ENCODE assay signal across 28 mouse cellular contexts in the genomic region with DNA sequence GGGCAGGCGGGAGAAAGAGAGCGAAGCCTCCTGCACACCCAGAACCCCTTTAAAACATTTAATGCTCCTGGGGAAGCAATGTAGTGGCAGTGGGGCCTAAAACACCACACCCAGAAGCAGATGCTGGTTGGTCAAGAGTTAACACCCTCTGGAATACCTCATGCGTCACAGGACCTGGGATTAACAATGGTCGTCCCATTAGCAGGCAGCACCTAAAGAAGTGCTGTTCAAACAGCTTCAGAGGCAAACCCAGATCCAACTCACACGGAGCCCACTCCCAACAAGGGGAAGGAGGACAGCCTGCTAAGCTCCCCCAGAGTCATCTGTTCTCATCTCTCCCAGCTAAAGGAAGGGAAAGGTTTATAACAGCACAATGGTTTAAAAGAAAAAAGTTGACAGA. TPM values are rescaled to one million over a fixed set of nuclear protein-coding genes. Genes with fewer than 3 reads are reported as not detected.
A peak's percentile ranks its signal among the peaks of the same experiment; 100 is the strongest.
DNase-seq lines count a peak whose midpoint lies in the region; ATAC-seq and TF ChIP-seq lines count a peak whose summit lies in the region.
"Had no signal": no experiment of that assay in that cellular context is flagged by ENCODE, and none has a peak within 500 bp of the region (broad histone marks: within the 10 kb centered on the region; RNA-seq: fewer than 3 reads in every experiment).

No protein-coding gene starts in this region.

- intact Hi-C loops in heart, adult 2 months (cut with DNase I) = no loop called here
- intact Hi-C loops in left cerebral cortex, postnatal 36 days (cut with DNase I) = no loop called here

- H3K4me1 ChIP-seq in forebrain, embryonic 10.5 days = peaks cover 46% of the 10 kb centered on the region
- H3K4me1 ChIP-seq in forebrain, embryonic 14.5 days (ENCODE audit: control insufficient read depth, insufficient read depth, low read length) = peaks cover 22% of the 10 kb centered on the region
- peaks cover 12% of the 10 kb centered on the region for H3K4me1 ChIP-seq in heart, embryonic 10.5 days
- H3K4me1 ChIP-seq in heart, adult 2 months (ENCODE audit: control insufficient read depth, insufficient read depth, low read length) = no peaks in the 10 kb centered on the region
- H3K4me1 ChIP-seq in kidney, embryonic 16.5 days (ENCODE audit: insufficient read depth, low read length) = peaks cover 9% of the 10 kb centered on the region
- peaks cover 4% of the 10 kb centered on the region; the same call in 1 of the 2 replicates for H3K4me1 ChIP-seq in kidney, embryonic 14.5 days (ENCODE audit: control insufficient read depth, insufficient read depth, low read length)

- H3K27me3 ChIP-seq in forebrain, embryonic 10.5 days (ENCODE audit: poor library complexity, severe bottlenecking) = peaks cover 12% of the 10 kb centered on the region
- no peaks in the 10 kb centered on the region for H3K27me3 ChIP-seq in forebrain, embryonic 14.5 days (replicated peaks; ENCODE audit: control insufficient read depth, insufficient read depth, low read length)
- H3K27me3 ChIP-seq in heart, embryonic 10.5 days (ENCODE audit: insufficient read depth, poor library complexity, severe bottlenecking) = peaks cover 6% of the 10 kb centered on the region; the same call in 1 of the 2 replicates
- 0 out of 2 replicates have a peak, but pooled peaks cover 2% of the 10 kb centered on the region for H3K27me3 ChIP-seq in heart, adult 2 months (ENCODE audit: control insufficient read depth, insufficient read depth, low read length)
- no peaks in the 10 kb centered on the region for H3K27me3 ChIP-seq in kidney, embryonic 16.5 days (ENCODE audit: insufficient read depth, low read length)
- H3K27me3 ChIP-seq in kidney, embryonic 14.5 days (ENCODE audit: control insufficient read depth, insufficient read depth, low read length) = no peaks in the 10 kb centered on the region
- H3K27me3 ChIP-seq: CH12.LX; embryonic facial prominence, embryonic 13.5 days; embryonic facial prominence, embryonic 15.5 days; forebrain, embryonic 13.5 days had no signal

- TF ChIP-seq POLR2A in heart, adult 2 months (IDR thresholded peaks at IDR 0.05; ENCODE audit: insufficient read depth, low read depth, low read length) = no peak

- no peak overlapping the region for H3K9ac ChIP-seq in forebrain, embryonic 14.5 days (ENCODE audit: low read length)
- H3K9ac ChIP-seq in heart, adult 2 months (ENCODE audit: low read depth, low read length) = no peak overlapping the region
- H3K9ac ChIP-seq in kidney, embryonic 16.5 days (replicated peaks; ENCODE audit: low read length) = peak overlapping the region; percentile 38; the same call in 1 of the 2 replicates
- no peak overlapping the region for H3K9ac ChIP-seq in kidney, embryonic 14.5 days (ENCODE audit: low read depth, low read length)
- H3K9ac ChIP-seq: embryonic facial prominence, embryonic 13.5 days; embryonic facial prominence, embryonic 15.5 days; forebrain, embryonic 13.5 days had no signal

- no peaks in the 10 kb centered on the region for H3K9me3 ChIP-seq in forebrain, embryonic 10.5 days
- no peaks in the 10 kb centered on the region for H3K9me3 ChIP-seq in forebrain, embryonic 14.5 days (replicated peaks; ENCODE audit: control insufficient read depth, low read length)
- H3K9me3 ChIP-seq in heart, embryonic 10.5 days = no peaks in the 10 kb centered on the region
- no peaks in the 10 kb centered on the region for H3K9me3 ChIP-seq in kidney, embryonic 16.5 days (ENCODE audit: low read length)
- no peaks in the 10 kb centered on the region for H3K9me3 ChIP-seq in kidney, embryonic 14.5 days (ENCODE audit: control insufficient read depth, low read length)
- H3K9me3 ChIP-seq: embryonic facial prominence, embryonic 13.5 days; embryonic facial prominence, embryonic 15.5 days; forebrain, embryonic 13.5 days; G1E had no signal

- H3K27ac ChIP-seq in forebrain, embryonic 10.5 days = peak overlapping the region; percentile 54
- no peak overlapping the region for H3K27ac ChIP-seq in forebrain, embryonic 14.5 days (ENCODE audit: low read depth, low read length)
- no peak overlapping the region for H3K27ac ChIP-seq in heart, embryonic 10.5 days
- no peak overlapping the region for H3K27ac ChIP-seq in heart, adult 2 months
- H3K27ac ChIP-seq in kidney, embryonic 16.5 days (ENCODE audit: low read length) = no peak overlapping the region
- H3K27ac ChIP-seq in kidney, embryonic 14.5 days (ENCODE audit: low read depth, low read length) = no peak overlapping the region
- H3K27ac ChIP-seq: embryonic facial prominence, embryonic 13.5 days; embryonic facial prominence, embryonic 15.5 days; forebrain, embryonic 13.5 days had no signal

- H3K4me2 ChIP-seq in forebrain, embryonic 14.5 days (ENCODE audit: low read length) = no peak overlapping the region
- H3K4me2 ChIP-seq in kidney, embryonic 16.5 days (replicated peaks; ENCODE audit: low read depth, low read length) = no peak overlapping the region
- H3K4me2 ChIP-seq in kidney, embryonic 14.5 days (replicated peaks; ENCODE audit: low read depth, low read length) = no peak overlapping the region
- H3K4me2 ChIP-seq: embryonic facial prominence, embryonic 13.5 days; embryonic facial prominence, embryonic 15.5 days; forebrain, embryonic 13.5 days had no signal

- no peaks in the 10 kb centered on the region for H3K79me2 ChIP-seq in heart, adult 2 months (replicated peaks; ENCODE audit: control insufficient read depth, insufficient read depth, low read length)

- no peaks in the 10 kb centered on the region for H3K36me3 ChIP-seq in forebrain, embryonic 10.5 days (replicated peaks)
- no peaks in the 10 kb centered on the region for H3K36me3 ChIP-seq in forebrain, embryonic 14.5 days (ENCODE audit: control insufficient read depth, insufficient read depth, low read length)
- H3K36me3 ChIP-seq in heart, embryonic 10.5 days = no peaks in the 10 kb centered on the region
- no peaks in the 10 kb centered on the region for H3K36me3 ChIP-seq in heart, adult 2 months (ENCODE audit: control insufficient read depth, insufficient read depth, low read length)
- H3K36me3 ChIP-seq in kidney, embryonic 16.5 days (ENCODE audit: insufficient read depth, low read length) = no peaks in the 10 kb centered on the region
- no peaks in the 10 kb centered on the region for H3K36me3 ChIP-seq in kidney, embryonic 14.5 days (ENCODE audit: control insufficient read depth, insufficient read depth, low read length)
- H3K36me3 ChIP-seq: embryonic facial prominence, embryonic 13.5 days; embryonic facial prominence, embryonic 15.5 days; G1E had no signal

- no peak for TF ChIP-seq CTCF in heart, adult 2 months (IDR thresholded peaks at IDR 0.05)

- WGBS in forebrain, embryonic 10.5 days = 38% methylated on average over 5 of the region's 5 CpGs
- WGBS in forebrain, embryonic 14.5 days = 23% methylated on average over 5 of the region's 5 CpGs
- 41% methylated on average over 5 of the region's 5 CpGs for WGBS in heart, embryonic 10.5 days
- WGBS in heart, adult 2 months = 43% methylated on average over 5 of the region's 5 CpGs
- 24% methylated on average over 5 of the region's 5 CpGs for WGBS in kidney, embryonic 16.5 days
- 18% methylated on average over 5 of the region's 5 CpGs for WGBS in kidney, embryonic 14.5 days

- DNase-seq in forebrain, embryonic 10.5 days (ENCODE audit: extremely low spot score, low spot score) = no peak
- no peak for DNase-seq in forebrain, embryonic 14.5 days (ENCODE audit: low spot score)
- DNase-seq in heart, embryonic 10.5 days (ENCODE audit: low spot score) = peak; percentile 57
- no peak for DNase-seq in heart, adult 2 months
- DNase-seq in ZHBTc4 (ENCODE audit: low read depth, low spot score) = peak; percentile 7
- no peak for DNase-seq in left cerebral cortex, postnatal 36 days (ENCODE audit: low spot score in 2 of 2)
- DNase-seq: adrenal gland, adult 2 months; adrenal gland, postnatal 10 days; adrenal gland, postnatal 25 days; B cell, adult 2 months; cerebellum, adult 11 months; cerebellum, adult 18-20 months; cerebellum, adult 8-10 months; cerebellum, adult 9-11 months; cerebellum, postnatal 14 days; cerebellum, postnatal 36 days; embryo, embryonic 11 days had no signal

- no peak overlapping the region for H3K4me3 ChIP-seq in forebrain, embryonic 10.5 days
- no peak overlapping the region for H3K4me3 ChIP-seq in forebrain, embryonic 14.5 days (ENCODE audit: low read depth, low read length)
- no peak overlapping the region for H3K4me3 ChIP-seq in heart, embryonic 10.5 days
- H3K4me3 ChIP-seq in heart, adult 2 months = no peak overlapping the region
- no peak overlapping the region for H3K4me3 ChIP-seq in kidney, embryonic 16.5 days (ENCODE audit: low read length)
- no peak overlapping the region for H3K4me3 ChIP-seq in kidney, embryonic 14.5 days (ENCODE audit: low read length)
- H3K4me3 ChIP-seq: embryonic facial prominence, embryonic 13.5 days; embryonic facial prominence, embryonic 15.5 days; erythroblast, embryonic 14.5 days; forebrain, embryonic 13.5 days had no signal

- TF ChIP-seq EP300 in heart, adult 2 months (IDR thresholded peaks at IDR 0.05; ENCODE audit: insufficient read depth, low read depth, low read length) = no peak

- no peak for ATAC-seq in forebrain, embryonic 14.5 days
- no peak for ATAC-seq in kidney, embryonic 16.5 days (ENCODE audit: low FRiP score, low TSS enrichment)
- no peak for ATAC-seq in kidney, embryonic 14.5 days (ENCODE audit: low FRiP score, low TSS enrichment)
- ATAC-seq: CD4-positive, CD25-positive, alpha-beta regulatory T cell, adult 4 months; forebrain, embryonic 13.5 days; forebrain, embryonic 16.5 days; Patski had no signal

RNA-seq across cellular contexts. Expression of gene Fsip1, which starts 48.1 kb away (rescaled TPM):
- 2.4 and 2.5 TPM in 2 replicates for polyA plus RNA-seq in forebrain, embryonic 10.5 days (2016; fragmentation: Nextera tagmentation; extraction: Ambion mirVana)
- polyA plus RNA-seq in forebrain, embryonic 14.5 days (2014; fragmentation: Nextera tagmentation; extraction: Ambion mirVana) = 4.2 and 4.3 TPM in 2 replicates
- 0.18 and 0.59 TPM in 2 replicates for polyA plus RNA-seq in heart, embryonic 10.5 days (2016; fragmentation: Nextera tagmentation; extraction: Ambion mirVana)
- not detected for total RNA-seq in heart, adult 2 months (2021)
- 0.06 TPM in 1 of 2 replicates, not detected in the other for polyA plus RNA-seq in heart, adult 2 months (2012; rRNA removed)
- polyA plus RNA-seq in kidney, embryonic 16.5 days (2015; fragmentation: Nextera tagmentation; extraction: Ambion mirVana) = 0.70 and 0.94 TPM in 2 replicates
- 1.3 and 1.7 TPM in 2 replicates for polyA plus RNA-seq in kidney, embryonic 14.5 days (2014; fragmentation: Nextera tagmentation; extraction: Ambion mirVana)
- under 1 TPM; 0.20 to 0.48 TPM for total RNA-seq in left cerebral cortex, postnatal 36 days (2021)
- polyA plus RNA-seq: adrenal gland, adult 2 months; CD4-positive, CD25-positive, alpha-beta regulatory T cell, adult 4 months; erythroblast, embryonic 14.5 days; G1E had no signal

Comparison
In these comparisons a context has a peak if more than half of its experiments do, and no peak if none do; other contexts are left out.
1. DNase-seq: peak in heart, embryonic 10.5 days (single experiment) and ZHBTc4 (single experiment); none in forebrain, embryonic 10.5 days (single experiment), forebrain, embryonic 14.5 days (single experiment), heart, adult 2 months (0 of 2) and left cerebral cortex, postnatal 36 days (0 of 2).